Mouse (Mus musculus) layer of hippocampus, postnatal 14 days (tissue): Measurements from ENCODE around the gene D930048N14Rik. TPM values are rescaled to one million over a fixed set of nuclear protein-coding genes. Genes with fewer than 3 reads are reported as not detected.
"Not testable (repeated sequence)": the region's sequence is repeated elsewhere in the genome, so short reads cannot be mapped to it uniquely, and the experiment has no call there.

Experiments
- DNase-seq, 2 experiments: peaks; one replicate each; pipeline ENCODE4 v3.0.0; 2021 to 2022; ENCODE audit warnings: low spot score in 2 of 2, mixed read lengths in 1 of 2
- long read RNA-seq, 2 experiments: library from polyadenylated mRNA; stranded (forward); transcript quantifications; one replicate each; pipeline ENCODE4 v2.0.0; 2021
- total RNA-seq, 2 experiments: library from RNA; stranded (reverse); gene quantifications; 2 replicates each; pipeline ENCODE4 v1.2.3; 2021

Gene D930048N14Rik
- total RNA-seq = 1 to 10 TPM in 1 of 2 experiments, under 1 TPM in 1; 0.88 to 1.3 TPM
- long read RNA-seq, experiment 1, partial matches to known transcripts = 0 of 1 reads
- long read RNA-seq, experiment 1, other reads (novel, unspliced or antisense) = 0 of 1 reads
- long read RNA-seq, experiment 2, partial matches to known transcripts = 0 of 3 reads
- long read RNA-seq, experiment 2, other reads (novel, unspliced or antisense) = 1 of 3 reads

- no peak for DNase-seq
Observed at GRCm38 (mm10) chr11:51650691-51651515, at the start of gene D930048N14Rik, which contains the start of gene N4bp3. TSS of gene D930048N14Rik (plus strand) at chr11:51650954. TSS of gene N4bp3 (minus strand) at chr11:51650842.

- DNase-seq = no peak
Observed at GRCm38 (mm10) chr11:51602253-51602652, 48.5 kb upstream of the D930048N14Rik start.

GRCm38 (mm10) chr11:51605602-51606446 is 44.9 kb upstream of the D930048N14Rik start:
- DNase-seq = peak; percentile 77 to 83

GRCm38 (mm10) chr11:51606447-51607095 is 44.2 kb upstream of the D930048N14Rik start, which contains the start of gene Hnrnpab:
TSS of gene Hnrnpab (minus strand) at chr11:51606847.
- DNase-seq = peak; percentile 99

- DNase-seq = no peak
Observed at GRCm38 (mm10) chr11:51607096-51607738, 43.5 kb upstream of the D930048N14Rik start.

GRCm38 (mm10) chr11:51609266-51609909 is 41.4 kb upstream of the D930048N14Rik start:
- no peak for DNase-seq

- DNase-seq = not testable (repeated sequence)
Observed at GRCm38 (mm10) chr11:51609940-51610339, 40.8 kb upstream of the D930048N14Rik start.

- DNase-seq = no peak
Observed at GRCm38 (mm10) chr11:51614256-51614655, 36.5 kb upstream of the D930048N14Rik start.

- no peak for DNase-seq
Observed at GRCm38 (mm10) chr11:51615129-51615528, 35.6 kb upstream of the D930048N14Rik start.

GRCm38 (mm10) chr11:51615601-51616000 is 35.2 kb upstream of the D930048N14Rik start:
- DNase-seq = no peak

- not testable (repeated sequence) for DNase-seq
Observed at GRCm38 (mm10) chr11:51616113-51616512, 34.6 kb upstream of the D930048N14Rik start.

- DNase-seq = peak; percentile 60 to 81
Observed at GRCm38 (mm10) chr11:51617693-51618092, 33.1 kb upstream of the D930048N14Rik start.

- no peak for DNase-seq
Observed at GRCm38 (mm10) chr11:51618894-51619408, 31.8 kb upstream of the D930048N14Rik start.

GRCm38 (mm10) chr11:51619409-51620060 is 31.2 kb upstream of the D930048N14Rik start, which contains the start of gene Nhp2:
TSS of gene Nhp2 (plus strand) at chr11:51619735.
- peak; percentile 87 to 96 for DNase-seq

GRCm38 (mm10) chr11:51620084-51620483 is 30.7 kb upstream of the D930048N14Rik start:
- DNase-seq = no peak

- no peak for DNase-seq
Observed at GRCm38 (mm10) chr11:51621776-51622175, 29.0 kb upstream of the D930048N14Rik start.

- DNase-seq = no peak
Observed at GRCm38 (mm10) chr11:51622971-51623491, 27.7 kb upstream of the D930048N14Rik start.

GRCm38 (mm10) chr11:51625187-51625820 is 25.4 kb upstream of the D930048N14Rik start:
- DNase-seq = no peak
